Mouse (Mus musculus) frontal cortex, adult 2 months (tissue): Measurements from ENCODE around the gene Akt1. TPM values are rescaled to one million over a fixed set of nuclear protein-coding genes. Genes with fewer than 3 reads are reported as not detected.

Source experiments
- DNase-seq, 2 experiments: peaks; one replicate each; pipeline ENCODE4 v3.0.0; 2022; ENCODE audit warnings: low spot score in 1 of 2; ENCODE audit errors: extremely low spot score in 1 of 2
- polyA plus RNA-seq: library from polyadenylated mRNA; depleted of rRNA; stranded (reverse); fragments of >200 nt; gene quantifications from 2 replicates; pipeline ENCODE4 v1.2.3, GENCODE M21; 2012; rRNA removed

The Akt1 gene
- polyA plus RNA-seq = 174 and 175 TPM in 2 replicates

DNA sequence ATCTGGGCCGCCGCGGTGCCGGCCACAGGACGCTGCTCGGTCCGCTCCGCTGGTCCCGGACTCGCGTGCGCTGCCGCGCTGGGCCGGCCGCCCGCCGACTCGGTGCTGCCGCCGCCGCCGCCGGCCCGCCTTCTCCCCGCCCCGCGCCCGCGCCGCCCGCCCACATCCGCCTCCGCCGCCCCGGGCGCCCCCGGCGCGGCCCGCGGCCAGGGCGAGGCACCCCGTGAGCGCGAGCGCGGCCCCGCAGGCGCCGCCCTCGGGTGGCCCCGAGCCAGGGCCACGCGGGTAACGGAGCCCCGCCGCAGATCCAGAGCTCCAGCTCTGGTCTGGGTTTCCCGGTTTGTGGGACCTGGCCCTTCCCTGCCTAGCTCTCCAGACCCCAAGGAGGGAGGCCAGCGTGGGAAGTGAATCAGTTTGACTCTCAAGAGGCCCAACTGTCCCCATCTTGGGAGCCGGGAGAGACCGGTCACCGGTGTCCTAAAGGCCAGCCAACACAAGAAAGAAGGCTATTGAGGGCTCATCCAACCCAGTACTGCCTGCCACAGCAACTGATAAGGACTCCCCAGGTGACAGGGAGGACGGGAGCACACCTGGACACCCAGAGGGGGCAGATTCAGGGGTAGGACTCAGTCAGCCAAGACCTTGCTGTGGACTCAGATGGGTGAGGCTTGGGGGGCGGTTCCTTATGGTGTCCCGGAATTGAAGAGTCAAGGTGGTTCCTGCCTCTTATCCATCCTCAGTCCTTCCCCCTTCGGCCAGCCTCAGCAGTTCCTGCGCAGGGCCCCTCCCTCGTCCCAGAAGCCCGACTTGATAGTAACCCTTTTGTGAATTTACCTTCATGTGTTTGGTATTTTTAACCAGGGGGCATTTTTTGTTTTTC is at the start of gene Akt1:
Akt1 (minus strand) TSS at position 753 of the 880 bp plus-strand sequence.
- peak in 1 of 2 experiments; percentile 44 for DNase-seq

DNA sequence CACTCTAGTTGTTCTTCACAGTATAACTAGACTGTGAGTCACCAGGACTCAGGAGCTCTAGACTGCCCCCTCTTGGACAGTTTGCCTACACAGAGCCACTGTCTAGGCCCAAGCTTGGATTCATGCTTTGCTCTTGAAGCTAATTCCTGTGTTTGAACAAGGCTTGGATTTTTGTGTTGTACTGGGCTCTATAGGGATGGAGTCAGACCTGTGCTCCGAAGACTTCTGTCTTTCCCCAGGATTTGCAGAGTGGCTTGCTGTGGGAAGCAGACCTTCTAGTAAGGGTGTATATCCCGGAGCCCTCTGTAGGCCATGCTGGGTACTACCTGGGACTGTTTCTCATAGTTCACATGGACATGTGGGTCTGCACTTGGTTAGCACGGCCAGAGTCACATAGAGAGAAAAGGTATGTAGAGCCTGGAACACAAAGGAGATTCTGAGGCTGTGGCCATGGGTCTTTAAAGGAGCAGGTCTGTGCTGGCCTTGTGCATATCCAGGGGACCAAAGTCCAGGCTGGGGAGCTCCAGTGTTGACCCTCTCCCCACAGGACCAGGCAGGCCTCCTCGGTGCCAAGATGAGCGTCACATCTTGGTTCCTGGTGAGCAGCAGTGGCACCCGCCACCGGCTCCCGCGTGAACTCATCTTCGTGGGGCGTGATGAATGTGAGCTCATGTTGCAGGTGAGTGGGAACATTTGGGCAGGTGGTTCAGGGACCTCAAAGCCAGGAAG is 49.6 kb upstream of the Akt1 start:
- peak; percentile 65 to 81 for DNase-seq

DNA sequence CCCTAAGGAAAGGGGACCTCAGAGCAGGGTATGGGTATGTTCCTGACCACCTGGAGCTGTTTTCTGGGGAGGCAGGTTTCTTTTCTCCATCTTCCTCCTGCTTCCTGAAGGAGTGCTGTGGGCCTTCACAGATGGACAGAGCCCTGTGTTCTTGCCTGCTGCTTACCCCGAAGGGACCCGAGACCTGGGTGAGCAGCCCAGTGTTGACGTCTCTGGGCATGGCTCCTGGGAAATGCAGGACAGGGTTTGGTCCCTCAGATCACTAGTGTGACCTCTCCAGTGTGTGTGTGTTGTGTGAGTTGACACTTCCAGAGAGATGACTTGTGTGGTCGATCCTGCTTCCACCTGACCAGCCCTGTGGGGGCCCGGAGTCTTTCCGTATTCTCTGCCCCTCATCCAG is 48.8 kb upstream of the Akt1 start:
- no peak for DNase-seq

DNA sequence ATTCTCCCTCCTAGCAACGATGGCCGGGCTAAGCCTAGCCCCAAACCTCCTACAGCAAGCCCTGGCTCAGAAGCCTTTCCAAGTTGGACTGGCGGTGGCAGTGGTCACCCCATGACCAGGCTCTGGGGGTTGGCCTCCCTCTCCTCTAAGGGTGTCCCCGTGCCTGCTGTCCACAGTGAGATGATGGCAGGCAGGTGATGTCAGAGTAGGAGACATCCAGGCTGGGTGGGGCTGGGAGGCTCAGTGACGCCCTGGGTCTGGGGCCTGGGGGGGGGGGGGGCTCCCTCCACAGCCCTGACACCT is 48.3 kb upstream of the Akt1 start:
- DNase-seq = no peak

DNA sequence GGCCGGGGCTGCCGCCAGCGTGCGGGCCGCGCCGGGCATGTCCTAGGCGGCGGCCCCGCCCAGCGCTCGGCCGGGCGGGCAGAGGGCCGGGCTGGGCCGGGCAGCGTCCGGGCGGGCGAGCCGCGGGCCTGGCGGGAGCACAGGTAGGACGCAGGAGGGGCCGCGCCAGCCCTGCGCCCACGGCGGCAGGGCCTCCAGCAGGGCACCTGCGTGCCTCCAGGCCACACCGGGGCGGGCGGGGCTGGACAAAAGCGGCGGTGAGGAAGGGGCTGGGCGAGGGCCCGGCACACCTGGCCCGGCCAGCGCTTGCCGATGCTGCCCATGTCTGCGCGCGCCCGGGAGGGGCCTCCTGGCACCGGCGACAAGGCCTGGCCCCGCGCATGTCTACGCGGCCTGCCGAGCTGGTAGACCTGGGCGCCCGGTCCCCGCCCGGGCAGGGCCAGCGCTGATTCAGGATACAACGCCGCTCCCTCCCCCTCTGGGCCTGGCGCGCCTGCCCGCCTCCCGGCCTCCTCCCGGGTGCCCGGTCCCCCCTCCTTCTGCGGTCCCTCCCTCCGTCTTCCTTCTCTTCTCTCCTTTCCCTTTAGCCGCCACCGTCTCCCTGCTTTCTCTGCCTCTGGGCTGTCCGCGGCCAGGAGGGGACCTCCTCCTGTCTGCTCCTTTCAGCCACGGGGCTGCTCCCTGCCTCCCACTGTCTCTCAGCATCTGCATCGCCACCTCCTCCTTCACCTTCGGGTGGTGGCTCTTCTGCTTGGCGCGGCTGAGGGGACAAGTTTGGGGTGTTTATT is 47.8 kb upstream of the Akt1 start:
- DNase-seq = peak in 1 of 2 experiments; percentile 53

DNA sequence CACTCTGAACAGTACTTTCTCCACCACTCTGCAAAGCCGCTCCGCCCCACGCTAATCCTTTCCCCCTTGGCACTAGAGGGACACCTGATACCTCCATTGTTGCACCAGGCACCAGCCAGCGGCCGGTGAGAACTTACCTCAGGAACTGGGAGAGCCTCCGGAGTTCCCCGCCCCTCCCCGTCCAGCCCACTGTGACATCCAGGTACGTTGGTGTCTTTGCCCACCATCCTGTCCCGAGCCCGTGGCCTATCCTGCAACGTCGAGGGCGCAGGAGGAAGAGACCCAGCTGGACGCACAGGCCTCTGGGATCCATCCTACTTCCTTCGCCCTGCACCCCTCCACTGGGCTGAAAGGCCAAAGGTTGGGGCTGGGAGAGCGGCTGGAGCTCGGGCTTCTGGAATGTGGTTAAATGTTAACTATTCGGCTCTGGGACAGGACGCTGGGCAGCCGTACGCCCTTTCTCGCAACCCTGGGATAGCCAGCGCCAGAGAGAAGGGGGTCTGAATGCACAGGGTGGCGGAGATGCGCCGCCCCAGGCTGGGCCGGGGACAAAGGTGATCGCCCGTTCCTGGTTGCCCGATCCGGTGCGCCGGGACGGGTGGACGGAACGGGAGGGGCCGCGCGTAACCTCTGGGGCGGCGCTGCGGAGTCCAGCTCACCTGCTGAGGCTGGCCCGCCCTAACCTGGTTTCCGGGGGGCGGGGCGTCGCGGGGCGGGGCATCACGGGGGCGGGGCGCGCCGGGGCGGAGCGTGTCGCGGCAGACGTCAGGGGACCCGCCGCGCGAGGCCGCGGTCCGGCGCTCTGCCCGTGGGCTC is 46.9 kb upstream of the Akt1 start:
- no peak for DNase-seq

DNA sequence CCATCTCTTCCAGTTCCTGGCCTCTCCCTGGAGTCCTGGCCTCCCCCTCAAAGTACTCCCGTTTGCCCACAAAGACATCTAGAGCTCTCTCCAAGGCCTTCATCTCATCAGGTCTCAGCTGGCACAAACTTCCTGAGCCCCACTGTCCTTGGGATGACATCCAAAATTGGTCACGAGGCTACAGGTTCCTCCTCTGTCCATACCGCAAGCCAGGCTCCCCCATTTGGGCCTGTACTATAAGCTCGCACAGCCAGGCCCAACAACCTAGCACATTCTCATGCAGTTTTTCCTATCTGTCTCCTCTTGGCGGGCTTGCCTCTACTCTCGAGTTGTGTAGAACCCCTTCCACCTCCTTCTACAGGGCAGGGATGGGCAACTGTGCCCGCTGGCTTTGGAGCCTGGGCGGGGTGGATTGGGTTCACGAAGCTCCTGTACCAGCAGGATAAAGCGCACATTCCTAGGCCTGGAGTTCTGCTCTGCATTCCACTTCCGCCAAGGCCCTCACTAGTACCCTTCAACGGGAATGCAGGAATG is 46.3 kb upstream of the Akt1 start:
- DNase-seq = no peak

DNA sequence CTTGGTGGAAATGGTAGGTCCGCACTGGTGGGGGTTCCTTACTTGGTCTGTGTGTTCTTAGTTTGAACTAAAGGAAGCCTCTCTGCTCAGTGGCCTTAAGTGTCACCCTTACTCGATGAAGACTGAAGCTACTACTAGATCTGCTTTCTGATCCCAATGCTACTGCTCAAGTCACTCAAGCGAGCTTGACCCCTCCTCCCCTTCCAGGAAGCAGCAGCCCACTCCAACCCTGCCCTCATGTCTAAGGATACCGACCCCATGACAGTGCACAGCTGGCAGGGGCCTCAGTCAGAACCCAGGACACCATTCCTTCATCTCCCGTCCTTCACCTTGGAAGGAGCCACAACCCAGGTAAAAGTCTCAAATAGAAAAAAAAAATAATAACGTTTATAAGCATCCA is 45.5 kb upstream of the Akt1 start, which contains the start of gene Cep170b:
Cep170b (plus strand) TSS at position 240 of the 400 bp plus-strand sequence.
- DNase-seq = no peak

DNA sequence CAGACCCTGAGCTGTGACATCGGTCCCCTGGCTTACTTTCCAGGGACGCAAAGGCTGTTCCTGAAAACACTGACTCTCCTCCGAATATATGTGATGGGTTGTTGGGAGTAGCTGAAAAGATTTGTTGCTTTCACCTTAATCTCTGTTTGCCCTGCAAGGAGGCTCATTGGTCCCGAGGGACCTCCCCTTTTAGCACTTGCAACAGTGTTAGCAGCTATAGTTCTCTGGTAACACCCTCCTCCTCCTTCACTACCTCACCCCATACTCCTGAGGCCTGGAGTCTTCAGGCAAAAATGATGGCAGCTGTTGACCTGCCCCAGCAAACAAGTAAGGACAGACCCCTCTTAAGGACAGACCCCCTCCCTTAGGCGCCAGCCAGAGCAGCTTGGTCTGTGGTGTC is 44.3 kb upstream of the Akt1 start:
- DNase-seq = no peak

DNA sequence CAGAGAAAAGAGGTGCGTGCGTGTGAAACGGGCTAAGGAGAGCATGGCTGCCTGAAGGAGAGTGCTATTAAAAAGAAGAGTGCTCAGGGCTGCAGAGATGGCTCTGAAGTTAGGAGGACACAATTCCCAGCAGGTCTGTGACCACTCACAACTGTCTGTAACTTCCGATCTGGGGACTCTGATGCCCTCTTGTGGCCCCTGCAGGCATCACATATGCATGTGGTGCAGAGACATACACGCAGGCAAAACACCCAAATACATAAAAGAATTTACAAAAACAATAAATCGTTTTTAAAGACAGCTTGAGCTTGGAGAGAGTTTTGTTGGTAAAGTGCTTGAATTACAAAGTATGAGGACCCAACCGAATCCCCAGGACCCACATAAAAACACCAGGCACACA is 42.5 kb upstream of the Akt1 start:
- peak in 1 of 2 experiments; percentile 68 for DNase-seq

DNA sequence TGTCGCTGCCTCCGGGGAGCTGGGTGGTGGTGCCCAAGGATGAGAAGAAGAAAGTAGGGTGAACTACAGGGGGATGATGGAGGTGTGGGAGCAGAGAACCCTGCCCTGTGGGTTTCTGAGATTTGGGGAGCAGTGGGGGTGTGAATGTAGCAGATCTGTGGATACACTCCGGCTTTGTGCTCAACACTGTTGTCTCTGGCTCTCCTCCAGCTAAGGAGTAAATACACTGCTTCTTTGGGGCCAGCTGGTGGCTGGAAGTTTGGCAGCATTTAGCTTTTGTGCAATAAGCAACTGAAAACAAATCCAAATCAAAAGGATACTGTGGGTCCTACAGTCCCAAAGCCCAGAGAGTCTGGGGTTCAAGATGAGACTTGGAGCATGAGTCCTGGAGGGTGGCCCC is 39.3 kb upstream of the Akt1 start:
- DNase-seq = peak in 1 of 2 experiments; percentile 63

DNA sequence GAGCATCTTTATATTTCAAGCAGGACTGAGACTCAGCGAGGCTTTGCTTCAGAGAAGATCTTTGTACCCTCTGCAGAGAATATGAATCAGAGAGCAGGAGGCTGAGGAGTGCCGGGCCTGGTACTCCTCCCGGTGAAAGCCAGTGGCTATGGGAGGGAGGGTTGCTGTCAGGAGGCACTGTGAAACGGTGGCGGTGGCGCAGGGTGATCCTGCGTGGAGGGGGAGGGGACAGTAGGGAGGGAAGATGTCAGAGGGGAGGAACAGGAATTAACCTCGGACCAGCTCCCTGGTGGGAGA is 32.8 kb upstream of the Akt1 start:
- no peak for DNase-seq

DNA sequence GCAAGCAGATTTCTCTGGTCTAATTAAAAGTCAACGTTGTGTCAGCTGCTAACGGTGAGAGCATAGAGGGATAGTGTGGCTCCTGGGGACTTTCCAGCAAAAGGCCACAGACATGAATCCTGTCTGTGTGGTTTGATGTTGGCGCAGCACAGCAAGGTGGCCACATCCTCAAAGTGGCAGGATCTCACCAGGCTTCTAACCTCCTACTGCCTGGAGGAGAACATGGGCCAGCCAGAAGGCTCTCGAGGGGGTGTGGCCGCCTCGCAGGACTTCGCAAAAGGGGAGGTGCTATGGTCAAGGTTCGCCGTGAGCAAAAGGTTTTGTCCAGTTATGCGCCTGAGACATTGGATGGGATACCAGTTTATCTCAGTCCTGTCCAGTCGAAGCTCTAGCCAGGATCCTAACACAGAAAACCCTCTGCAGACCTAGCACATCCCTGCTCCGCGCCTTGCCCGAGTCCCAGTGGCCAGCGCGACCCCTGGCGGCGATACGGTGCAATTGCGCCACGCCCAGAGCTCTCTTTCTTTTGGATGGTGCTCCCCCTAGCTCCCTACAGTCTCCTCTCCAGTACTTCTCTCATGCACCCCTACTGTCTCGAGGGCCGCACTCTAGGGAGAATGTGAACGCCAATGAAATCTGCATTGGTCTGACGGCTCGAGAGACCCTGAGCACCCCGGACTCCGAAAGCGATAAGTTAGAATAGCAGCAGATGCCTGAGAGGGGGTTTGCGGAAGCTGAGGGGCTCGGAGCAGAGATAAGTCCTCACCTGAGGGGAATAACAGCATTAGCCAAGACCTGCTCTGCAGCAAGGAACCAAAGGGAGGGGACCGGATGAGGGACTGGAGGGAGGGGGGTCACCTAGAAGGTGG is 32.3 kb upstream of the Akt1 start:
- peak; percentile 71 to 94 for DNase-seq

DNA sequence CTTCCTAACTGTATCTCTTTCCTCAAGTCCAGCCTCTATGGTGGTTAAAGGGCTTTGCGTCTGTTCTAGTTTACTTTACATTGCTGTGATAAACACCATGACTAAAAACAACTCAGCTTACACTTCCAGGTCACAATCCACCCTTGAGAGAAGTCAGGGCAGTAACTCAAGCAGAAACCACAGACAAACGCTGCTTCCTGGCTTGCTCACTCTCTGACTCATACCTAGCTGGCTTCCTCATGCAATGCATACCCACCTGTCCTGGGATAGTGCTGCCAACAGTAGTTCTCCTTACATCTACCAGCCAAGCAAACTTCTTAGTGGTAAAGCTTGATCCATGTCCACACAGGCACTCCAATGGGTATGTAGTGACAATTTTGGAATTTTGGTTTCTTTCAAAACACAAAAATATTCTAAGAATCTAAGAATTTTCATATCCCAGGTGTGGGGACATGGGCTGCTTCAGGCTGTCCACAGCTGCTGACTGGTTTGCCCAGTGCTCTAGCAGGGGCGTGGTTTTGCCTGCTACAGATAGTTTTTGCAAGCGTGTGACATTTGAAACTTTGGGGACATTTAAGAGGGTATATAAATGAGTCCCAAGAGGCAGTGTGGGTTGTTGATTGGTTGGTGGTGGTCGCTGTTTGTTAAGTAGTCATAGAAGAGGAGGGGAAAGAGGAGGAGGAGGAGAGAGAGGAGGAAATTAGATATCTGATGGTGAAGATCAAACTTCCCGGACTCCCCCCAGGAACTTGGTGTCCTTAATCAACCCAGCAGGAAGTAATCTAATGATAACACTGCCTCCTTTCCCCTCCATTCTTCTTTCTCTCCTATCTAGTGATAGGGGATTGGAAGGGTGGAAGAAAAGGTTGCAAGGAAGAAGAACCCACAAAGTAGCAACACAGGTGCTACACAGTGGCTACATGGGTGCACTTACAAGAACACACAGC is 28.0 kb upstream of the Akt1 start:
- DNase-seq = no peak

DNA sequence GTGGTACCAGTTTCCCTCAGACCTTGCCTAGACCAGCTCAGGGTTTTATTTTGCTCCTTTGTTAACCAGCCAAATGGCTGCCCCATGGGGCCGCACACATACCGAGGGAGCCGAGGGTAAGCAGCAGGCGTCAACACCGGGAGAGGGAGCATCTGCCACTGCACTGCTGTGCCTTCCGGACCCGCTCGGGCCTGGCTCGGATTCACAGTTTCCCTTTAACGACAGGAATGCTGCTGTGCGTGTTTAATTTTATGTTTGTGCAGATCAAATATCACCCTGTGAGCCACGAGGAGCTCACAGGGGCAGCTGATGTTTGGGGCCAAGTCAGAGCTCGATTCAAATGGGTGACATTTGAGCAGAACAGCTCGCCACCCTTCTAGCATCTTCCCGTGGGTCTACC is 25.8 kb upstream of the Akt1 start:
- no peak for DNase-seq

DNA sequence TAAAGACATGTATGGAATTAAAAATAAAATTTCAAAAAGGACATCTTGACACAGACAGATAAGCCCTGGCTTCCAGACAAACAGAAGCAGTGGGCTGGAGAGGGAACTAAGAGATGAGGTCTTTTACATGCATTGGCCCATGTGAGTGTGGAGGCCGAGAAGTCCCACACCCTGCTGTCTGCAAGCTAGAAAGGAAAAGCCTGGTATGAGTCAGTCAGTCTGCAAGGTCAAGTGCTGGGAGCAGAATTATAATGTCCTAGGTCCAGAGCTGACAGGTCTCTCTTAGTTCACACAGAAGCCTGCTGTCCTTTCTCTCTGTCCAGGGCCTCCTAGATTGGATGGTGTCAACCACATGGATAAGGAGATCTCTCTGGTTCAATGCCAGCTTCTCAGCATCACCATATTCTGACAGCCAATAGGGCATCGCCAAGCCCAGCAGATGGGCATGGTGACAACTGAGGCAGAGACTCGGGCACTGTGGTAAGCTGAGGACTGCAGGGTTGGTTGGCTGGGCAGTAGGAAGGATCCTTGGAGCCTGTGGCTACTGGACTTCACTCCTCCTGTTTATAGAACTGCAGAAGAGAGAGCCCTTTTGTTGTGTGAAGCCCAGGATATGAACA is 22.2 kb upstream of the Akt1 start:
- no peak for DNase-seq

DNA sequence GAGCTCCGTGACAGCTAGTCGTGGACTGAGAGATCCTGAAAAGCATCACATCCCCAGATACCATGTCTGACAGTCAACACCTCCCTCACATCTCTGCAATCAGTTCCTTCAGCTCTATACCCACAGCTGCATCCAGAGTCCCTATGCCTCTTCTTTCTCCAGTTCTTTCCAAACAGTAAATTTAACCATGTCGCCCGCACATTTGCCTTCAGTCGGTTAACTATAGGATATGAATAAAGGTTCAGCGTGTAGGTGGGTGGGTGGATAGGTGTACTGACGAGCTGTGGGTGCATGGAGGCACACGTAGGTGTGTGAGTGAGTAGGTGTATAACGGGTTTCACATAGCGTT is 19.4 kb upstream of the Akt1 start:
- DNase-seq = peak in 1 of 2 experiments; percentile 45
